Mouse (Mus musculus) spleen, adult 2 months (tissue): ENCODE results near the gene St6galnac1.

Experiments
- CTCF ChIP-seq: fragments of 200-500 bp; IDR thresholded peaks from 2 replicates; pipeline ENCODE4 v1.5.1; 2011; ENCODE audit warnings: mild to moderate bottlenecking, inconsistent platforms; ENCODE audit not compliant: insufficient read depth, insufficient read length, insufficient replicate concordance; ENCODE audit errors: extremely low read depth
- POLR2A ChIP-seq: fragments of 200-500 bp; IDR thresholded peaks from 2 replicates; pipeline ENCODE4 v1.6.1; 2011; ENCODE audit warnings: low read depth, low read length, inconsistent platforms

DNA sequence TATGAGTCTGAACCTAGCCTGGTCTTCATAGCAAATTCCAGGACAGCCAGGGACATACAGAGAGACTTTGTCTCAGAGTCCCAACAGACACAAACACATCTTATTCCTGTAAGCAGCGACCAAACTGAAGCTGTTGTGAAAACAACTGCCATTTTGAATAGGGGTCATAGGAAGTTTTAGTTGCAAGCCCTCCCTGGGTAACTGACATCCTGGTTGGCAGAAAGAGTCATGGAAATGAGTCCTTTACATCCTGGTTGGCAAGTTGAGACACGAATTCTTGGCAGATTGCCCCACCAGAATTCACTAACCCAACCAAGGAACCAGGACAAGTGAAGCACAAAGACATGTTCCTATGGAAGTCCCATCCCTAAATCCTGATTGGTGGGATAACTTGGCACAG is 2.1 kb downstream of the St6galnac1 start:
- TF ChIP-seq POLR2A (no peak), CTCF (no peak)
